Comparison of ENCODE assay signal across 12 mouse cellular contexts in genomic region chr7:112859887-112860286, GRCm38 (mm10).
"Had no signal": no experiment of that assay in that cellular context is flagged by ENCODE, and none has a peak within 500 bp of the region (broad histone marks: within the 10 kb centered on the region; RNA-seq: fewer than 3 reads in every experiment).

No protein-coding gene starts in this region.

- H3K4me2 ChIP-seq: limb, embryonic 15.5 days; liver, embryonic 12.5 days; lung, embryonic 14.5 days; midbrain, embryonic 12.5 days; neural tube, embryonic 13.5 days had no signal

- H3K9ac ChIP-seq: limb, embryonic 15.5 days; liver, embryonic 12.5 days; lung, embryonic 14.5 days; midbrain, embryonic 12.5 days; neural tube, embryonic 13.5 days had no signal

- H3K4me3 ChIP-seq: limb, embryonic 15.5 days; liver, embryonic 12.5 days; midbrain, embryonic 12.5 days; neural tube, embryonic 13.5 days had no signal

- H3K27ac ChIP-seq: limb, embryonic 15.5 days; liver, embryonic 12.5 days; midbrain, embryonic 12.5 days; neural tube, embryonic 13.5 days; stomach, postnatal 0 days had no signal

- ATAC-seq: liver, embryonic 12.5 days; midbrain, embryonic 16.5 days had no signal

- H3K27me3 ChIP-seq: limb, embryonic 15.5 days; midbrain, embryonic 12.5 days; neural tube, embryonic 13.5 days had no signal

- H3K9me3 ChIP-seq: limb, embryonic 15.5 days; liver, embryonic 12.5 days; midbrain, embryonic 12.5 days; neural tube, embryonic 13.5 days had no signal

- DNase-seq: kidney, postnatal 25 days; lung, embryonic 14.5 days; lung, postnatal 10 days; lung, postnatal 4 days; right cerebral cortex, postnatal 25 days; thymus, postnatal 14 days had no signal
